Mouse (Mus musculus) hindbrain, embryonic 11.5 days (tissue): ENCODE results near the gene Narfl. TPM values are rescaled to one million over a fixed set of nuclear protein-coding genes. Genes with fewer than 3 reads are reported as not detected.
A peak's percentile ranks its signal among the peaks of the same experiment; 100 is the strongest.

Source experiments
- ATAC-seq: fragments of 200-750 bp; cut with Nextera tagmentation; 2 replicates; pipeline ENCODE4 v1.8.0; 2017; ENCODE audit warnings: mild to moderate bottlenecking, moderate TSS enrichment, moderate library complexity; ENCODE audit not compliant: low FRiP score
- DNase-seq: peaks from one replicate; pipeline ENCODE4 v3.0.0-alpha.2; 2015; ENCODE audit warnings: low spot score
- H3K27ac ChIP-seq: fragments of 300-500 bp; sonication (generic); 2 replicates; pipeline ENCODE4 v1.5.1; 2014; ENCODE audit warnings: mild to moderate bottlenecking, low read depth, low read length
- H3K27me3 ChIP-seq: fragments of 300-500 bp; sonication (generic); 2 replicates; pipeline ENCODE4 v1.6.1; 2014; ENCODE audit warnings: mild to moderate bottlenecking, low read length, moderate library complexity, mixed read lengths; ENCODE audit not compliant: control insufficient read depth, insufficient read depth
- H3K36me3 ChIP-seq: fragments of 300-500 bp; sonication (generic); 2 replicates; pipeline ENCODE4 v1.6.1; 2014; ENCODE audit warnings: mild to moderate bottlenecking, low read length, moderate library complexity, mixed read lengths; ENCODE audit not compliant: control insufficient read depth, insufficient read depth
- H3K4me1 ChIP-seq: fragments of 300-500 bp; sonication (generic); replicated peaks from 2 replicates; pipeline ENCODE4 v1.6.1; 2014; ENCODE audit warnings: low read length, mixed read lengths; ENCODE audit not compliant: control insufficient read depth, insufficient read depth
- H3K4me2 ChIP-seq: fragments of 300-500 bp; sonication (generic); replicated peaks from 2 replicates; pipeline ENCODE4 v1.6.1; 2014; ENCODE audit warnings: mild to moderate bottlenecking, low read depth, low read length
- H3K4me3 ChIP-seq: fragments of 300-500 bp; sonication (generic); 2 replicates; pipeline ENCODE4 v1.5.1; 2014; ENCODE audit warnings: low read depth, low read length
- H3K9ac ChIP-seq: fragments of 300-500 bp; sonication (generic); 2 replicates; pipeline ENCODE4 v1.6.1; 2014; ENCODE audit warnings: low read depth, low read length
- H3K9me3 ChIP-seq: fragments of 300-500 bp; sonication (generic); 2 replicates; pipeline ENCODE4 v1.6.1; 2016; ENCODE audit warnings: low read length; ENCODE audit not compliant: control insufficient read depth
- WGBS: fragments of 180-500 bp; shearing (Covaris S2); extraction: QIAGEN DNeasy Blood & Tissue Kit; methylation state at CpG from one replicate; pipeline ENCODE4 v1.1.7; 2014; 5-methylcytosine and 5-hydroxymethylcytosine counted together
- polyA plus RNA-seq: library from polyadenylated mRNA; unstranded; fragments of >200 nt; fragmentation: Nextera tagmentation; extraction: Ambion mirVana; gene quantifications from 2 replicates; pipeline ENCODE4 v1.2.1, GENCODE M21; 2014

Narfl gene
- polyA plus RNA-seq, 1 experiment from 2014 or later = 19.9 TPM

DNA sequence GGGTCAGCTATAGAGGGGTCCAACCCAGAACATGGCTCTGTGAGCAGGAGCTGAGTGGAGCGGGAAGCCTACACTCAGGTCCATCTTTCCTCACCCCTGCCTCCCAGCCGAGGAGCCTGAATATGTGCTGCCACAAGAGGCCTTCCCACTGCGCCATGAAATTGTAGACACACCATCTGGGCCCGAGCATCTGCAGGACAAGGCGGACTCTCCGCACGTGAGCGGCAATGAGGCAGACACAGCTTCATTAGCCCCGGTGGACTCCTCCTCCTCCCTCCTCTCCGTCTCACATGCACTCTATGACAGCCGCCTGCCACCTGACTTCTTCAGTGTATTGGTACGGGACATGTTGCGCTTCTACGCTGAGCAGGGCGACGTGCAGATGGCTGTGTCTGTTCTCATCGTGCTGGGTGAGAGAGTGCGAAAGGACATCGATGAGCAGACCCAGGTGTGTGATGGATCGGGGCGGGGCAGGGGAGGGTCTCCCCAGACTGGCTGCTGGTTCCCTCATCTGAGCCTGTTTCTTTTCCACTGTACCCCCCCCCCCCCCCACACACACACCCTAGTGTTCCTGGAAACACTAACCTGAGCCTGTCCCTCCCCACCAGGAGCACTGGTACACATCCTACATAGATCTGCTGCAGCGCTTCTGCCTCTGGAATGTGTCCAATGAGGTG is 54.1 kb downstream of the Narfl start:
- H3K4me1 ChIP-seq = peaks cover 30% of the 10 kb centered on the region
- no peak overlapping the region for H3K9ac ChIP-seq
- H3K4me2 ChIP-seq = no peak overlapping the region
- no peak for DNase-seq
- no peaks in the 10 kb centered on the region for H3K27me3 ChIP-seq
- H3K36me3 ChIP-seq = peaks cover 4% of the 10 kb centered on the region; the same call in 1 of the 2 replicates
- 95% methylated on average over 22 of the region's 22 CpGs for WGBS
- no peaks in the 10 kb centered on the region for H3K9me3 ChIP-seq
- H3K4me3 ChIP-seq = no peak overlapping the region
- no peak for ATAC-seq
- H3K27ac ChIP-seq = no peak overlapping the region

DNA sequence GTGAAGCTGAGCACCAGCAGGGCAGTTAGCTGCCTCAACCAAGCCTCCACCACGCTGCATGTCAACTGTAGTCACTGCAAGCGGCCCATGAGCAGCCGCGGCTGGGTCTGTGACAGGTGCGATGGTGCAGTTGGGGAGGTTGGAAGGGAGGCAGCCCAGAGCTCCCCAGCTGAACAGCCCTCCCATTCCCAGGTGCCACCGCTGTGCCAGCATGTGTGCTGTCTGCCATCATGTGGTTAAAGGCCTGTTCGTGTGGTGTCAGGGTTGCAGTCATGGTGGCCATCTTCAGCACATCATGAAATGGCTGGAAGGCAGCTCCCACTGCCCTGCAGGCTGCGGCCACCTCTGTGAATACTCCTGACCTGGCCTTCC is 54.6 kb downstream of the Narfl start:
- no peak for ATAC-seq
- no peak overlapping the region; the same call in 1 of the 2 replicates for H3K27ac ChIP-seq
- WGBS = 86% methylated on average over 8 of the region's 8 CpGs

DNA sequence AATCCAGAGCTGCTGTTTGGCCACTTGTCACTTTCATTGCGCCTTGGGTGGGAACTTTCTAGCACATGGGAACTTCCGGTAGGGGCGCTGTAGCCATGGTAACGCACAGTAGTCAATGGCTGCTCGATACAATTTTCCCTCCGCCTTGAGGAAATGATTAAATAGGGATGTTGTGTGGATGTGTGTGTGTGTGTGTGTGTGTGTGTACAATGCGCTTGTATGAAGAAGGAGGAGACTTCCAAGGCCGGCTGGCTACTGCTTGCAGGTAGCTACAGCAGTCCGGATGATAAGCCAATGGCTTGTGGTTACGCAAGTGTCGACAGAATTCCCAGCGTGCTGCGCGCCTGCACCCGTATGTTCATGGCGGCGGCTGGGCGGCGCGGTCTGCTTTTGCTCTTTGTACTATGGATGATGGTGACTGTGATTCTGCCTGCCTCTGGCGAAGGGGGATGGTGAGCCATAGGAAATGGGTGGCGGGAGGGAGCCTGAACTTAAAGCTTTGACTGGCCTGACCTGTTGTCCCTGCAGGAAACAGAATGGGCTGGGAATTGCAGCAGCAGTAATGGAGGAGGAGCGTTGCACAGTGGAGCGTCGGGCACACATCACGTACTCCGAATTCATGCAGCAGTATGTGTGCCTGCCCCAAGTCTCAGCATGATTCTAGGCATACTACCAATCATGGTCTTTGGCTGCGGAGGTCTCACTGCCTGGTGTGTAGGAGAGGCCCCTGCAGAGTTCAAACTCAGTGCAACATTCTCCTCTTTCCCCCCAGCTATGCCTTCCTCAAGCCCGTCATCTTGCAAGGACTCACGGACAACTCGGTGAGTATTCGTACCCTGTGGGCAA is 55.4 kb downstream of the Narfl start, which contains the start of gene Jmjd8:
Jmjd8 (plus strand) TSS at position 156 of the 846 bp plus-strand sequence.
- H3K36me3 ChIP-seq = peaks cover 4% of the 10 kb centered on the region; the same call in 1 of the 2 replicates
- H3K9me3 ChIP-seq = no peaks in the 10 kb centered on the region
- H3K4me1 ChIP-seq = peaks cover 29% of the 10 kb centered on the region
- 2% methylated on average over 32 of the region's 32 CpGs for WGBS
- H3K9ac ChIP-seq = peak within 1 kb of the TSS; percentile 88
- H3K4me3 ChIP-seq = peak within 1 kb of the TSS; percentile 65
- DNase-seq (peak; percentile 88), ATAC-seq (peak; percentile 32)
- H3K27me3 ChIP-seq = no peaks in the 10 kb centered on the region
- peak within 1 kb of the TSS; percentile 76 for H3K27ac ChIP-seq
- peak within 1 kb of the TSS; percentile 78 for H3K4me2 ChIP-seq

More for the DNA sequence above, 54.6 kb downstream of the Narfl start:
- H3K36me3 ChIP-seq = peaks cover 4% of the 10 kb centered on the region; the same call in 1 of the 2 replicates
- H3K27me3 ChIP-seq = no peaks in the 10 kb centered on the region
- peaks cover 30% of the 10 kb centered on the region for H3K4me1 ChIP-seq
- peak overlapping the region; percentile 65 for H3K4me3 ChIP-seq
- H3K9ac ChIP-seq = no peak overlapping the region
- peak overlapping the region; percentile 78 for H3K4me2 ChIP-seq
- H3K9me3 ChIP-seq = no peaks in the 10 kb centered on the region
- DNase-seq = no peak

DNA sequence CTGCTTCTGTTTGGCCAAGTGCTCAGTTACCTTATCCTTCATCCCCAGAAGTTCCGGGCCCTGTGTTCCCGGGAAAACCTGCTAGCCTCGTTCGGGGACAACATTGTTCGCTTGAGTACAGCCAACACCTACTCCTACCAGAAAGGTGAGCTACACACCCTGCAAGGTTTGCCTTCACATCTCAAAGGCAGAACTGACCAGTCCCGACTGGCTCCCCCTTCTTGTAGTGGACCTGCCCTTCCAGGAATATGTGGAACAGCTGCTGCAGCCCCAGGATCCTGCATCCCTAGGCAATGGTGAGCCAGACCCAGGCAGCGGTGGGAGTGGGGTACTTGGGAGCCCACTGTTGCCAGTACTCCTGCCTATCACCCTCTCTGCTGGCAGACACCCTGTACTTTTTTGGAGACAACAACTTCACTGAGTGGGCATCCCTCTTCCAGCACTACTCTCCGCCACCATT is 56.0 kb downstream of the Narfl start:
- WGBS = 45% methylated on average over 8 of the region's 8 CpGs
- Histone ChIP-seq H3K36me3 (peaks cover 4% of the 10 kb centered on the region; the same call in 1 of the 2 replicates), H3K9ac (peak overlapping the region; percentile 88), H3K4me3 (peak overlapping the region; percentile 65), H3K9me3 (no peaks in the 10 kb centered on the region), H3K27ac (peak overlapping the region; percentile 76), H3K4me1 (peaks cover 29% of the 10 kb centered on the region), H3K4me2 (peak overlapping the region; percentile 78), H3K27me3 (no peaks in the 10 kb centered on the region)
- no peak for DNase-seq
- no peak for ATAC-seq

DNA sequence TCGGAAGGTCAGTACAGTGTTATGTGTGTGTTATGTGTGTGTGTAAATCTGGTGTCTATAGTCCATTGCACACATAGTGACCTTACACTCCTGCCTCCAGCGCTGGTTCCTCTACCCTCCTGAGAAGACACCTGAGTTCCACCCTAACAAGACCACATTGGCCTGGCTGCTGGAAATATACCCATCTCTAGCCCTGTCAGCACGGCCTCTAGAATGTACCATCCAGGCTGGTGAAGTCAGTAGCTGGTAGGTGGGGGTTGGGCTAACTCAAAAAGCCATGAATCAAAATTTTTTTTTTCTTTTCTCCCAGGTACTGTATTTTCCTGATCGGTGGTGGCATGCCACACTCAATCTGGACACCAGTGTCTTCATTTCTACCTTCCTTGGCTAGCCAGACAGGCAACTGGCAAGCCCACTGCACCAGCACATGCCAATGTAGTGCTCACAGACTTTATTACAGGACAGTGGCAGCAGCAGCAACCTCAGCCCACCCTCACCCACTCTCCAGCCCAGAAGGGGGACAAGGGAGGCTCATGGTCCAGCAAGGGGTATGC is 56.7 kb downstream of the Narfl start:
- H3K9me3 ChIP-seq = no peaks in the 10 kb centered on the region
- peaks cover 8% of the 10 kb centered on the region; the same call in 1 of the 2 replicates for H3K36me3 ChIP-seq
- peak overlapping the region; percentile 78 for H3K4me2 ChIP-seq
- 0 out of 2 replicates have a peak overlapping the region, but pooled peaks have one; percentile 23 for H3K9ac ChIP-seq
- 86% methylated on average over 4 of the region's 4 CpGs for WGBS
- H3K4me3 ChIP-seq = peak overlapping the region; percentile 65; the same call in 1 of the 2 replicates
- no peak overlapping the region for H3K27ac ChIP-seq
- no peak for ATAC-seq
- H3K4me1 ChIP-seq = peaks cover 30% of the 10 kb centered on the region
- H3K27me3 ChIP-seq = no peaks in the 10 kb centered on the region
- DNase-seq = no peak

DNA sequence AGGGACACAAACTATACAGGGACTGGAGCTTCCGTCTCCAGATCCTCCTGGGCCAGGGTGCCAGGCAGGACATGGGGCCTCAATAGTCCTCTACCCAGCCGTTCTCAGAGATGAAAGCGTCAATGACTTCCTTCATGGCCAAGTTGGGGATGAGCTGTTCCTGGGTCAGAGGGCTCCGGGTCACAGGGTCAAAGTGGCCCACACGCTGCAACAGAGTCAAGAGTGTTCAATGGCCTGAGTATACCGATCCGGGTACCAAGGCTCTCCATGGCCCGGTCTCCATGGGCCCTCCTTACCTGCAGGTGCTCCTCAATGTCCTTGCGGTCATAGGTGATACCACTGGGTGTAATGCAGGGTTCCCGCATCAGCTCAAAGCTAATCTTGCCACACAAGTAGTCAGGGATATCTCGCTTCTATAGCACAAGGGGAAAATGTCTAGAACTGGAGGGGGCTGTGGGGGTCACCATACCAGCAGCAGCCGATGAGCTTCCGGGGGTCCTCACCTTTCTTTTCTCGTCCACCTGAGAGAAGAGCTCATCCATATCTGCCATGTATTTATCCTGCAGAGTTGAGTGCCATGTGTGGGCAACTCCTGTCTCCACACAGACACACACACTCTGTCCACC is 57.3 kb downstream of the Narfl start:
- H3K4me2 ChIP-seq = 0 out of 2 replicates have a peak overlapping the region, but pooled peaks have one; percentile 91
- H3K27me3 ChIP-seq = no peaks in the 10 kb centered on the region
- 89% methylated on average over 14 of the region's 14 CpGs for WGBS
- H3K4me1 ChIP-seq = peaks cover 32% of the 10 kb centered on the region
- peaks cover 8% of the 10 kb centered on the region; the same call in 1 of the 2 replicates for H3K36me3 ChIP-seq
- H3K9me3 ChIP-seq = no peaks in the 10 kb centered on the region
- no peak for DNase-seq
- 0 out of 2 replicates have a peak overlapping the region, but pooled peaks have one; percentile 23 for H3K9ac ChIP-seq
- no peak for ATAC-seq
- H3K27ac ChIP-seq = no peak overlapping the region
- 0 out of 2 replicates have a peak overlapping the region, but pooled peaks have one; percentile 6 for H3K4me3 ChIP-seq

DNA sequence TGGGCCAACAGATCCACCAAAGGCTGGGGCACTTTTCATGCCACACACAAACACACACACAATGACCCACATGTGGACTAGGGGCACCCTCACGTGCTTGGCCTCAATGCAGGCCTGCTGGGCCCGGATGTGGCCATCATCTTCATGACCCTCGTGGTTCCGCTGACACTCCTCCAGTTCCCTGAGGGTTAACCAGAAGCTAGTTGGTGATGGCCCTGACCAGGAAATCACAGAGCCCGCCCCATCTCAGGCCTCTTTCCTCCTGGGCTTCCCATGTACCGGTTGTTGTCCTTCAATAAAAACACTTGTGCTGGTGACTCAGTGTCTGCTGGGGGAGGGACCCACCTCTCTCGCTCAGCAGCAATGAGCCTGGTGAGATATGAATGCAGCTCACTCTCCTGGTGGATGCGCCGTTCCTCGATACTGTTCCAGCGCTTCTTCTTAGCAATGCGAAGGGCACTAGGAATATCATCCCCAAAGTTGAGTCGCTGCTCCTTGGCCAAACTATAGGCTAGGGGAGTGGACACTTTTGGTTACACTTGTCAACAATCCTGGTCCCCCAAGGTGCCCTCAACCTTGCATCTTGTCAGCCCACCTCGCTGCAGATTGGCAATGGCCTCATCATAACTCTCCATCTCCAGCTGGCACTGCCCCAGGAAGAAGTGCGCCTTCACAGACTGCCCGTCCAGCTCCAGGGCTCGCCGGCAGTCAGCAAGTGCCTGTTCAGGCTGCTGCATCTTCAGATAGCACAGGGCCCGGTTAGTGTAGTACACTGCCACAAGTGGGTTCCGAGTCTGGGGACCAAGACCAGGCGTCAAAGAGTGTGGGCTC is 58.1 kb downstream of the Narfl start:
- H3K4me3 ChIP-seq = peak overlapping the region; percentile 83
- no peak for ATAC-seq
- peaks cover 38% of the 10 kb centered on the region for H3K4me1 ChIP-seq
- 64% methylated on average over 21 of the region's 21 CpGs for WGBS
- H3K4me2 ChIP-seq = peak overlapping the region; percentile 91
- H3K9ac ChIP-seq = peak overlapping the region; percentile 79
- H3K36me3 ChIP-seq = peaks cover 8% of the 10 kb centered on the region; the same call in 1 of the 2 replicates
- H3K9me3 ChIP-seq = no peaks in the 10 kb centered on the region
- H3K27ac ChIP-seq = no peak overlapping the region; the same call in 1 of the 2 replicates
- H3K27me3 ChIP-seq = no peaks in the 10 kb centered on the region
- DNase-seq = peak; percentile 19
